Mouse (Mus musculus) urinary bladder, postnatal 10 days (tissue): ENCODE data around the gene Gadd45b.

Experiments used
- DNase-seq: peaks from one replicate; pipeline ENCODE4 v3.0.0; 2022; ENCODE audit warnings: low spot score

The Gadd45b gene

GRCm38 (mm10) chr10:80956901-80957300, 27.0 kb downstream of the Gadd45b start:
- no peak for DNase-seq

GRCm38 (mm10) chr10:80957791-80958190, 27.9 kb downstream of the Gadd45b start:
- no peak for DNase-seq

GRCm38 (mm10) chr10:80958979-80959637, 29.2 kb downstream of the Gadd45b start:
- no peak for DNase-seq

- DNase-seq = no peak
Observed at GRCm38 (mm10) chr10:80960551-80961508, 31.0 kb downstream of the Gadd45b start.

GRCm38 (mm10) chr10:80962051-80962472, 32.2 kb downstream of the Gadd45b start:
- DNase-seq = no peak

GRCm38 (mm10) chr10:80962585-80962984, 32.7 kb downstream of the Gadd45b start:
- DNase-seq = no peak

GRCm38 (mm10) chr10:80963031-80963975, 33.4 kb downstream of the Gadd45b start:
- DNase-seq = no peak

- no peak for DNase-seq
Observed at GRCm38 (mm10) chr10:80966296-80966695, 36.4 kb downstream of the Gadd45b start.

- no peak for DNase-seq
Observed at GRCm38 (mm10) chr10:80967101-80967656, 37.3 kb downstream of the Gadd45b start.

GRCm38 (mm10) chr10:80968106-80968505, 38.2 kb downstream of the Gadd45b start:
- no peak for DNase-seq

GRCm38 (mm10) chr10:80969298-80969697, 39.4 kb downstream of the Gadd45b start:
- DNase-seq = no peak

GRCm38 (mm10) chr10:80970159-80970558, 40.3 kb downstream of the Gadd45b start:
- no peak for DNase-seq

- no peak for DNase-seq
Observed at GRCm38 (mm10) chr10:80971533-80971932, 41.7 kb downstream of the Gadd45b start.

- DNase-seq = no peak
Observed at GRCm38 (mm10) chr10:80972071-80972987, 42.5 kb downstream of the Gadd45b start.

GRCm38 (mm10) chr10:80973722-80974121, 43.8 kb downstream of the Gadd45b start:
- DNase-seq = no peak

- DNase-seq = no peak
Observed at GRCm38 (mm10) chr10:80975478-80975877, 45.6 kb downstream of the Gadd45b start.

- no peak for DNase-seq
Observed at GRCm38 (mm10) chr10:80981564-80982112, 51.8 kb downstream of the Gadd45b start.
